Mouse (Mus musculus) midbrain, embryonic 16.5 days (tissue): Measurements from ENCODE around the gene Helz. TPM values are rescaled to one million over a fixed set of nuclear protein-coding genes. Genes with fewer than 3 reads are reported as not detected.

Experiments used
- ATAC-seq: fragments of 200-750 bp; cut with Nextera tagmentation; 2 replicates; pipeline ENCODE4 v1.8.0; 2017; ENCODE audit warnings: moderate TSS enrichment
- H3K27ac ChIP-seq: fragments of 300-500 bp; sonication (generic); 2 replicates; pipeline ENCODE4 v1.5.1; 2014; ENCODE audit warnings: mild to moderate bottlenecking, low read length, mixed read lengths
- H3K27me3 ChIP-seq: fragments of 300-500 bp; sonication (generic); 2 replicates; pipeline ENCODE4 v1.6.1; 2014; ENCODE audit warnings: low read depth, low read length, mixed read lengths; ENCODE audit not compliant: control insufficient read depth, insufficient read depth
- H3K36me3 ChIP-seq: fragments of 300-500 bp; sonication (generic); 2 replicates; pipeline ENCODE4 v1.6.1; 2014; ENCODE audit warnings: mild to moderate bottlenecking, low read length, moderate library complexity, mixed read lengths; ENCODE audit not compliant: control insufficient read depth, insufficient read depth
- H3K4me1 ChIP-seq: fragments of 300-500 bp; sonication (generic); 2 replicates; pipeline ENCODE4 v1.6.1; 2014; ENCODE audit warnings: mild to moderate bottlenecking, low read length, mixed read lengths; ENCODE audit not compliant: control insufficient read depth, insufficient read depth
- H3K4me2 ChIP-seq: fragments of 300-500 bp; sonication (generic); 2 replicates; pipeline ENCODE4 v1.6.1; 2014; ENCODE audit warnings: mild to moderate bottlenecking, low read length, mixed read lengths
- H3K4me3 ChIP-seq: fragments of 300-500 bp; sonication (generic); 2 replicates; pipeline ENCODE4 v1.5.1; 2014; ENCODE audit warnings: low read depth, mild to moderate bottlenecking, low read length, moderate library complexity, mixed read lengths
- H3K9ac ChIP-seq: fragments of 300-500 bp; sonication (generic); 2 replicates; pipeline ENCODE4 v1.6.1; 2014; ENCODE audit warnings: low read depth, low read length, mixed read lengths
- H3K9me3 ChIP-seq: fragments of 300-500 bp; sonication (generic); replicated peaks from 2 replicates; pipeline ENCODE4 v1.6.1; 2014; ENCODE audit warnings: mild to moderate bottlenecking, low read length, mixed read lengths; ENCODE audit not compliant: control insufficient read depth, poor library complexity, severe bottlenecking
- WGBS: fragments of 180-500 bp; shearing (Covaris S2); extraction: QIAGEN DNeasy Blood & Tissue Kit; methylation state at CpG from one replicate; pipeline ENCODE4 v1.1.7; 2014; 5-methylcytosine and 5-hydroxymethylcytosine counted together
- polyA plus RNA-seq: library from polyadenylated mRNA; unstranded; fragments of >200 nt; fragmentation: Nextera tagmentation; extraction: Ambion mirVana; gene quantifications from 2 replicates; pipeline ENCODE4 v1.2.1, GENCODE M21; 2015

Helz gene
- polyA plus RNA-seq, 1 experiment from 2014 or later = 16.6 TPM

GRCm38 (mm10) chr11:107705476-107706074 is 157.8 kb downstream of the Helz start:
- no peak overlapping the region for H3K9ac ChIP-seq
- WGBS = 59% methylated on average over 11 of the region's 11 CpGs
- 0 out of 2 replicates have a peak, but pooled peaks have one; percentile 9 for ATAC-seq
- H3K36me3 ChIP-seq = no peaks in the 10 kb centered on the region
- no peak overlapping the region for H3K4me3 ChIP-seq
- H3K27ac ChIP-seq = no peak overlapping the region
- no peaks in the 10 kb centered on the region for H3K27me3 ChIP-seq
- H3K4me2 ChIP-seq = no peak overlapping the region
- H3K4me1 ChIP-seq = peaks cover 10% of the 10 kb centered on the region
- H3K9me3 ChIP-seq = no peaks in the 10 kb centered on the region

- ATAC-seq = peak; percentile 56
- Histone ChIP-seq H3K36me3 (no peaks in the 10 kb centered on the region), H3K27me3 (no peaks in the 10 kb centered on the region), H3K4me1 (peaks cover 10% of the 10 kb centered on the region), H3K4me2 (peak overlapping the region; percentile 20; the same call in 1 of the 2 replicates), H3K27ac (no peak overlapping the region; the same call in 1 of the 2 replicates), H3K9ac (no peak overlapping the region), H3K9me3 (no peaks in the 10 kb centered on the region), H3K4me3 (no peak overlapping the region)
- WGBS = 9% methylated on average over 20 of the region's 20 CpGs
Observed at GRCm38 (mm10) chr11:107707897-107708610, 160.3 kb downstream of the Helz start.

DNA sequence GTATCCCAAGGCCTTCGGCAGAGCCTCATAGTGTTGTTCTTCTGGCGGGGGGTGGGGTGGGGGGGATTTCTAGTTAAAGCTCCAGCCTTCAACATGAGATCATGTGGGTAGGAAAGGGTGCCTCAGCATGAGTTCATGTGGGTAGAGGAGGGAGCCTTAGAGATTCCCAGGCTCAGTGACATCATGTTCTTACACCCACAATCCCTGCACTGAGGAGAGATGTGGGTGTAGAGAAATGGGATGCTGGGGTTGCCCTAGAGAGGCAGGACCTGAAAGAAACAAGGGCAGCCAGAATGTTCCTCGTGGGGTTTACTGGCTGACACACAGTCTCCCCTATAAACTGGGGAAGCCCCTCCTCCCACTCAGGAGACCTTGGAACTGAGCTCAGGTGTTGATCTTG is 162.6 kb downstream of the Helz start:
- Histone ChIP-seq H3K4me3 (no peak overlapping the region), H3K9me3 (no peaks in the 10 kb centered on the region), H3K36me3 (no peaks in the 10 kb centered on the region), H3K27ac (no peak overlapping the region), H3K4me2 (no peak overlapping the region), H3K4me1 (peaks cover 9% of the 10 kb centered on the region), H3K9ac (no peak overlapping the region), H3K27me3 (no peaks in the 10 kb centered on the region)
- 86% methylated on average over 3 of the region's 3 CpGs for WGBS
- no peak for ATAC-seq

DNA sequence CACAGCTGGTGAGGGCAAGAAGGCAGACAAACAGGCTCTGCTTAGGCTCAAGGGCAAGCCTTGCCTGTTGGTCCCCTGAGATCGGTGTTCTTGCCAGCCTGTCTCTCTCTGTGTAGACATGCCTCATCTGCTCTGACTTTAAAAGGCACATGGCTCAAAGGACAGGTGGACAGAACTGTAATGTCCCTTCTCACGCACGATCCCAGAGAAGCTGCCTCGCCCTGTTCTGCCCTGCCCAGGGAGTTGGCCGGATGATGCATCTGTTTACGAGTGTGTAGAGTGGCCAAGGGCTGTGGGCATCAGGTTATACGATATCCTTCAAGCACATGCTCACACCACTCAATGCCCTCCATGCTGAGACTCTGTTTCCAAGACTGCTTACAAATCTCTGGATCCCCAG is 166.6 kb downstream of the Helz start:
- no peak overlapping the region for H3K9ac ChIP-seq
- H3K9me3 ChIP-seq = no peaks in the 10 kb centered on the region
- no peaks in the 10 kb centered on the region for H3K4me1 ChIP-seq
- H3K27me3 ChIP-seq = no peaks in the 10 kb centered on the region
- H3K4me2 ChIP-seq = no peak overlapping the region
- 85% methylated on average over 7 of the region's 7 CpGs for WGBS
- no peak for ATAC-seq
- no peak overlapping the region for H3K4me3 ChIP-seq
- H3K36me3 ChIP-seq = no peaks in the 10 kb centered on the region
- no peak overlapping the region for H3K27ac ChIP-seq

GRCm38 (mm10) chr11:107716332-107716938 is 168.7 kb downstream of the Helz start, which contains the start of gene Cacng1:
Gene Cacng1, minus strand, starts transcription at chr11:107716522.
- Histone ChIP-seq H3K4me3 (no peak within 1 kb of the TSS), H3K27ac (no peak within 1 kb of the TSS), H3K9me3 (no peaks in the 10 kb centered on the region), H3K36me3 (no peaks in the 10 kb centered on the region), H3K27me3 (no peaks in the 10 kb centered on the region), H3K4me2 (no peak within 1 kb of the TSS), H3K9ac (no peak within 1 kb of the TSS), H3K4me1 (no peaks in the 10 kb centered on the region)
- 78% methylated on average over 16 of the region's 16 CpGs for WGBS
- no peak for ATAC-seq

DNA sequence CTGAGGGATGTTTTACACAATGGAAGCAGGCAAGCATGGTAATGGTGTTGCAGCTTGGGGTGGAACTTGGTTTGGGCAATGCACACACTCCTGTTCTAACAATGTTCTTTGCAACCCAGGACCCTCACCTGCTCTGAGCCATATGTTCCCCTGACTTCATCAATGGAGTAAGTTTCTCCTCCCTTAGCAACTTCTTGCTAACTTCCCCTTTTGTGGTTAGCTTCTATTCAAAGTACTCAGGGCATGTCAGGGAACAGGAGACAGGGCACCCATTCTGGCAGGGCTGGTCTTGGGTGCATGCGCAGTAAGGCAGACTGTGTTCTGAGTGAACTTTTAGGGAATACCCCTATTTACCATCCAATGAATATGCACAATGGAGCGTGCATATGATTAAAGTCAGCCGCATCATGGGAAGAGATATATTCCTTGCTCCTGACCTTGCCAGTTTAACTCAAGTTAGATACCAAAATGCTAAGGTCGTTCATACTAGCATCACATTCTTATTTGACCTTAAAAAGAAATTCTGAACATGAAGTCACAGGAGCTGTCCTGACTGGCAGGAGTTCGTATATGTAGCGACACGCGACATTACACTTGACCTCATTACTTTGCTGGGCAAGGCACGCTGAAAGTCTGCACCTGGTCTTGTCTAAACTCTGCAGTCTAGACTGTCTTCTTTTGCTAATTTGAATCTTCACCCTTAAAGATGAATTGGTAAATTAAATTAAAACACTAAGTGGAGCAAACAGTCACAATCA is 172.7 kb downstream of the Helz start:
- ATAC-seq = no peak
- Histone ChIP-seq H3K4me3 (no peak overlapping the region), H3K4me2 (no peak overlapping the region), H3K36me3 (no peaks in the 10 kb centered on the region), H3K27ac (no peak overlapping the region), H3K9ac (no peak overlapping the region), H3K4me1 (no peaks in the 10 kb centered on the region), H3K27me3 (no peaks in the 10 kb centered on the region), H3K9me3 (no peaks in the 10 kb centered on the region)
- WGBS = 93% methylated on average over 9 of the region's 9 CpGs

DNA sequence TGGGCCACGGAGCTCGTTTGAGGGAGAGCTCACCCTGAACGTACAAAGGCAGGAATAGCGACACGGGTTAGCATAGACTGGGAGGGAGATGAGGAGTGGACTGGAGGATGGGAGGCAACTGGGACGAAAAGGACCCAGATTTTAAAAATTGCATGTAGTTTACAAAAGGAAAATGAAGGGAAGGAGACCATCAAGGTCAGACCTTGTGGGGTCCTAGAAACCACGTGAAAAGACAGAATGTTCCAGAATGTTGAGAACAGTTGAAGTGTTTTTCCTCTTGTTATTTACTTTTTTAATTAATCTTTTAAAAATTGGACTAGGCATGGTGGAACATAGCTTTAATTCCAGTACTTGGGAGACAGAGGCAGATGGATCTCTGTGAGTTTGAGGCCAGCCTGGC is 173.3 kb downstream of the Helz start:
- Histone ChIP-seq H3K9me3 (no peaks in the 10 kb centered on the region), H3K4me2 (no peak overlapping the region), H3K9ac (no peak overlapping the region), H3K27me3 (no peaks in the 10 kb centered on the region), H3K36me3 (no peaks in the 10 kb centered on the region), H3K27ac (no peak overlapping the region), H3K4me3 (no peak overlapping the region), H3K4me1 (no peaks in the 10 kb centered on the region)
- WGBS = 82% methylated on average over 7 of the region's 7 CpGs
- ATAC-seq = no peak

- WGBS = 91% methylated on average over 8 of the region's 8 CpGs
- ATAC-seq = no peak
- no peaks in the 10 kb centered on the region for H3K36me3 ChIP-seq
- no peak overlapping the region for H3K4me3 ChIP-seq
- H3K9me3 ChIP-seq = no peaks in the 10 kb centered on the region
- H3K4me1 ChIP-seq = no peaks in the 10 kb centered on the region
- H3K9ac ChIP-seq = no peak overlapping the region
- H3K27me3 ChIP-seq = no peaks in the 10 kb centered on the region
- no peak overlapping the region for H3K27ac ChIP-seq
- no peak overlapping the region for H3K4me2 ChIP-seq
Observed at GRCm38 (mm10) chr11:107724603-107725002, 176.9 kb downstream of the Helz start.
